Mouse (Mus musculus) cerebellum, adult 2 months (tissue): Measurements from ENCODE around the gene Gm26965.

Source experiments
- CTCF ChIP-seq: fragments of 200-500 bp; IDR thresholded peaks from 2 replicates; pipeline ENCODE4 v1.5.1; 2011; ENCODE audit warnings: low read depth, mild to moderate bottlenecking, control low read depth, low read length, moderate library complexity, borderline replicate concordance; ENCODE audit not compliant: insufficient read depth
- POLR2A ChIP-seq: fragments of 200-500 bp; IDR thresholded peaks from 2 replicates; pipeline ENCODE4 v1.6.1; 2011; ENCODE audit warnings: low read length, control low read depth, borderline replicate concordance; ENCODE audit not compliant: insufficient read depth

DNA sequence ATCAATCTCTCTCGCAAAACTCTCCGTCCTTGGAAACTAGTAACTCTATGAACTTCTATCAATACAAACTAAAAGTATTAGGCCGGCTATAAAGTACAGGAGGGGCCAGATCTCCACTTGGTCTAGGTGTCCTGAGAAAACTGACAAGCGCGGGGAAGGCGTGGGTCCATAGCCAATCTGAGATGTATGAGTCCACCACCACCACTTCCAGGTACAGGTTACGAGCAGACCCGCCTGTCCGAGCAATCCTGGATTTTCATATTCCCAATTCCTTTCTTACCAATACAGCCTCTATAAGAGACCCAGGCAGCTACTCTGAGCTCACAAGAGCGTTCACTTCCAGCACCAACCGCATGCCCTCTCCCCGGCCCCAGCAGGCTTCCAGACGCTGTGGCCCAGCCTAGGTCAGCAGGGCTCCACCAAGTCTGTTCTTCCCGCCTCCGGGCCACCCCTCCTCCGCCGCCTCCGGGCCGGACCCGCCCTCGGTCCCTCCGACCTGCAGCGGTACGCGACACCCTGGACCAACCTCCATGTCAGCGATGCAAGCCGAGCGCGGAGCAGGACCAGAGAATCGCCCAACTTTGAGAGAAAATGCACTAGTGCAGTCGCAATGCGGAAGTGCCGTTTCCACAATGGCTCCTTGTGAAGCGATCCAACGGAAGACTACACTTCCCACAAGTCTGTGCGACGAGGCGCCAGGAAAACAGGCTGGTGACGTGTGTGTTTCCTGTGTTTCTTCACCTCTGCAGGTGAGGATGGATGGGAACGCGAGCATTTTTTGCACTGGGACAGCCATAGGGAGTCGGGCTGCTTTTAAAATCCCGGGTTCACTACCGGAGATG lies 26.8 kb upstream of the Gm26965 start:
- TF ChIP-seq POLR2A: peak; percentile 86; the same call in 1 of the 2 replicates
- no peak for TF ChIP-seq CTCF
